Mouse (Mus musculus): ENCODE measurements at regions not wholly inside any gene's neighbourhood (a gene's known extent, or its start where the extent isn't known, plus 50 kb on each side); places are given as distances from the start of the nearest gene placed in this dataset.
"Not testable (repeated sequence)": the region's sequence is repeated elsewhere in the genome, so short reads cannot be mapped to it uniquely, and the experiment has no call there.

- not testable (repeated sequence) for TF ChIP-seq CTCF (IDR thresholded peaks at IDR 0.05 in 2 of 3, conservative IDR thresholded peaks at IDR 0.05 in 1 of 3; ENCODE audit: control insufficient read depth in 1 of 3, insufficient read depth in 1 of 3, low read depth in 2 of 3, low read length in 3 of 3, poor library complexity in 1 of 3, severe bottlenecking in 1 of 3); ZNF384 (IDR thresholded peaks at IDR 0.05; ENCODE audit: low read depth, low read length); GATA1 (IDR thresholded peaks at IDR 0.05; ENCODE audit: low read depth, low read length); TCF12 (IDR thresholded peaks at IDR 0.05; ENCODE audit: low read depth, low read length); EP300 (IDR thresholded peaks at IDR 0.05; ENCODE audit: low read depth in 1 of 2, low read length in 2 of 2); MYC (IDR thresholded peaks at IDR 0.05; ENCODE audit: low read depth, low read length); ZC3H11A (IDR thresholded peaks at IDR 0.05; ENCODE audit: low read depth, low read length); USF1 (IDR thresholded peaks at IDR 0.05; ENCODE audit: low read depth, low read length); MEF2A (IDR thresholded peaks at IDR 0.05; ENCODE audit: extremely low read depth, insufficient replicate concordance, low read depth, low read length, poor library complexity, severe bottlenecking); NELFE (IDR thresholded peaks at IDR 0.05; ENCODE audit: low read depth, low read length); MAFK (IDR thresholded peaks at IDR 0.05; ENCODE audit: borderline replicate concordance, low read depth, low read length)
Observed at GRCm38 (mm10) chr13:5185237-5185800, 576.3 kb upstream of the Akr1e1 start.

Data from MEL (cell line).